Mouse (Mus musculus): ENCODE results near the gene Mamdc4. TPM values are rescaled to one million over a fixed set of nuclear protein-coding genes. Genes with fewer than 3 reads are reported as not detected.

Mamdc4 gene
- total and polyA plus RNA-seq, 3 experiments = 17.6 to 21.6 TPM; not detected in 1

GRCm38 (mm10) chr2:25598749-25599148, 24.1 kb upstream of the Mamdc4 start:
- peaks cover 0 to 15% of the 10 kb centered on the region in 2 experiments; a peak in 2 of 4 replicates for H3K36me3 ChIP-seq (ENCODE audit: control insufficient read depth in 1 of 2, insufficient read depth in 2 of 2, low read length in 2 of 2)
- H3K4me3 ChIP-seq (ENCODE audit: control insufficient read depth in 1 of 2, insufficient read depth in 1 of 2, low read depth in 2 of 2, low read length in 2 of 2) = no peak overlapping the region
- no peak for DNase-seq (ENCODE audit: low read depth, low spot score)
- no peak overlapping the region for H3K27ac ChIP-seq (ENCODE audit: control insufficient read depth, low read depth, low read length)
- H3K9ac ChIP-seq (ENCODE audit: control insufficient read depth, low read depth, low read length, poor library complexity, severe bottlenecking) = no peak overlapping the region
- H3K4me1 ChIP-seq (ENCODE audit: control insufficient read depth in 1 of 2, insufficient read depth in 2 of 2, low read length in 2 of 2) = no peaks in the 10 kb centered on the region
- H3K79me2 ChIP-seq (ENCODE audit: control insufficient read depth, insufficient read depth, low read length, poor library complexity) = no peaks in the 10 kb centered on the region; the same call in 1 of the 2 replicates
- no peaks in the 10 kb centered on the region for H3K27me3 ChIP-seq (ENCODE audit: control insufficient read depth in 1 of 2, insufficient read depth in 2 of 2, low read length in 2 of 2)
- TF ChIP-seq TAL1 (IDR thresholded peaks at IDR 0.05; ENCODE audit: low read length) (no peak), ETS1 (IDR thresholded peaks at IDR 0.05; ENCODE audit: low read depth, low read length) (no peak), CHD1 (IDR thresholded peaks at IDR 0.05; ENCODE audit: low read depth, low read length) (no peak), USF2 (IDR thresholded peaks at IDR 0.05; ENCODE audit: borderline replicate concordance in 1 of 2, insufficient read depth in 1 of 2, low read depth in 1 of 2, low read length in 2 of 2) (no peak), MAX (IDR thresholded peaks at IDR 0.05; ENCODE audit: low read length) (no peak), MYB (IDR thresholded peaks at IDR 0.05; ENCODE audit: low read depth, low read length) (no peak), ZMIZ1 (IDR thresholded peaks at IDR 0.05; ENCODE audit: low read depth, low read length) (no peak), UBTF (IDR thresholded peaks at IDR 0.05; ENCODE audit: borderline replicate concordance, insufficient read depth, low read depth, low read length) (no peak), MAZ (IDR thresholded peaks at IDR 0.05; ENCODE audit: low read depth, low read length) (no peak), POLR2AphosphoS5 (IDR thresholded peaks at IDR 0.05; ENCODE audit: borderline replicate concordance, low read depth, low read length) (no peak), SMC3 (IDR thresholded peaks at IDR 0.05; ENCODE audit: low read depth, low read length) (no peak)
- no peaks in the 10 kb centered on the region for H3K9me3 ChIP-seq (replicated peaks; ENCODE audit: insufficient read depth, low read length)

- Histone ChIP-seq H3K9me3 (replicated peaks; ENCODE audit: insufficient read depth, low read length) (no peaks in the 10 kb centered on the region), H3K9ac (ENCODE audit: control insufficient read depth, low read depth, low read length, poor library complexity, severe bottlenecking) (no peak overlapping the region), H3K4me1 (ENCODE audit: control insufficient read depth in 1 of 2, insufficient read depth in 2 of 2, low read length in 2 of 2) (no peaks in the 10 kb centered on the region), H3K27me3 (ENCODE audit: control insufficient read depth in 1 of 2, insufficient read depth in 2 of 2, low read length in 2 of 2) (no peaks in the 10 kb centered on the region), H3K36me3 (ENCODE audit: control insufficient read depth in 1 of 2, insufficient read depth in 2 of 2, low read length in 2 of 2) (peaks cover 0 to 15% of the 10 kb centered on the region in 2 experiments; a peak in 2 of 4 replicates), H3K79me2 (ENCODE audit: control insufficient read depth, insufficient read depth, low read length, poor library complexity) (no peaks in the 10 kb centered on the region), H3K4me3 (ENCODE audit: control insufficient read depth in 1 of 2, insufficient read depth in 1 of 2, low read depth in 2 of 2, low read length in 2 of 2) (no peak overlapping the region), H3K27ac (ENCODE audit: control insufficient read depth, low read depth, low read length) (no peak overlapping the region)
- no peak for DNase-seq (ENCODE audit: low read depth, low spot score)
- no peak for TF ChIP-seq SMC3 (IDR thresholded peaks at IDR 0.05; ENCODE audit: low read depth, low read length)
- no peak for TF ChIP-seq MXI1 (IDR thresholded peaks at IDR 0.05; ENCODE audit: low read depth, low read length)
- TF ChIP-seq TAL1 (IDR thresholded peaks at IDR 0.05; ENCODE audit: low read length) = no peak
- no peak for TF ChIP-seq TBP (IDR thresholded peaks at IDR 0.05; ENCODE audit: low read depth, low read length)
- TF ChIP-seq POLR2AphosphoS5 (IDR thresholded peaks at IDR 0.05; ENCODE audit: borderline replicate concordance, low read depth, low read length) = no peak
- TF ChIP-seq TCF12 (IDR thresholded peaks at IDR 0.05; ENCODE audit: low read depth, low read length) = no peak
- no peak for TF ChIP-seq CHD1 (IDR thresholded peaks at IDR 0.05; ENCODE audit: low read depth, low read length)
- no peak for TF ChIP-seq ZMIZ1 (IDR thresholded peaks at IDR 0.05; ENCODE audit: low read depth, low read length)
Measured at GRCm38 (mm10) chr2:25596765-25597510, 22.3 kb upstream of the Mamdc4 start.
